Mouse (Mus musculus): Measurements from ENCODE around the gene Gpr155.
A peak's percentile ranks its signal among the peaks of the same experiment; 100 is the strongest.

Gene Gpr155

GRCm38 (mm10) chr2:73386356-73387046 is at the start of gene Gpr155:
Gene Gpr155, minus strand, starts transcription at chr2:73386572.
- DNase-seq (ENCODE audit: low read depth) = peak; percentile 90

- DNase-seq (ENCODE audit: low read depth) = no peak
Observed at GRCm38 (mm10) chr2:73435847-73436246, 49.5 kb upstream of the Gpr155 start.

- no peak for DNase-seq (ENCODE audit: low read depth)
Observed at GRCm38 (mm10) chr2:73431959-73432396, 45.6 kb upstream of the Gpr155 start.

DNA sequence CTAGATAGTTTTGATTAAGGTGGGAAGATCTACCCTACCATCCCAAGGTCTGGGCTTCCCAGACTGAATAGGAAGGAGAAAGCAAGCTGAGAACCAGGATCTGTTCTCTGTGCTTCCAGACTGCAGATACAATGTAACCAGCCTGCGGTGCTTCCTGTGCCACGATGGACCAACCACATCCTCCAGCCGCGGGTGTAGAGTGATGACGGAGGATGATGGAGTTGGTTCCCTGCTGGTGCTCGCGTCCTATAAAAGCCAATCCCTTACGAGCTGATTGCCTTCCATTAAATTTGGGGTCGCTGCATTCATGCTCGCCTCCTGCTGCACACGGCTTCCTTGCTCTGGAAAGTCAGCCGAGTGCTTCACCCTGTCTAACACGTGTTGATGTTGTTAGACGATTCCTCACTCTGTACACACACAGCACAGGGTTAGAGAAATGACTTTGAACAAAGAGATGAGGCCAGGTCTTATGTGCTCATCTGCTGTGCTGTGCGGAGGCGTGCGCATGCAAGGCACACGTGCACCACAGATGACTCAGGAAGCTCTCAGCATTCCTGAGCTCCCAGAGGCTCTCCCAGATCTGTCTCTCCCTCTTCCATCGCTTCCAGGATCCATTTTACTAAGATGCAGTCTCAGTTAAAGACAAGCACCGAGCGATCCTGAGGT is 42.6 kb upstream of the Gpr155 start:
- DNase-seq (ENCODE audit: low read depth) = no peak

DNA sequence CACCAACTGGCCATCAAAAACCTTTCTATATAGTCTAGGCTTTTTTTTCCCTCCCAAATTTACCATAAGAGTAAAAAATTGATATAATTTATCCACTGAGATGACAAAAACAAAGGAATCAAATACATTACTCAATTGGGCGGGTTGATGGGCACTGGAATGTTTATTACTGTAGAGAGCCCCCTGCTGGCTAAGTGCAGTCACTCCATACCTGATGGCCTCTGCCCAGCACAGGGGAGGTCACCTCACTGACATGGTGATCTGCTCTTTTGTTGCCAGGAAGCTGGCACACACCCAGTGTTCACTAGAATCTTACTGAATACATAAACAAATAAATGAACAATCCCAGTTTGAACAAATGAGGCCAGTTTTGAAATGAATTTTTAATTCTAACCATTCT is 40.9 kb upstream of the Gpr155 start:
- DNase-seq (ENCODE audit: low read depth) = no peak

- no peak for DNase-seq (ENCODE audit: low read depth)
Observed at GRCm38 (mm10) chr2:73425822-73426221, 39.5 kb upstream of the Gpr155 start.

DNA sequence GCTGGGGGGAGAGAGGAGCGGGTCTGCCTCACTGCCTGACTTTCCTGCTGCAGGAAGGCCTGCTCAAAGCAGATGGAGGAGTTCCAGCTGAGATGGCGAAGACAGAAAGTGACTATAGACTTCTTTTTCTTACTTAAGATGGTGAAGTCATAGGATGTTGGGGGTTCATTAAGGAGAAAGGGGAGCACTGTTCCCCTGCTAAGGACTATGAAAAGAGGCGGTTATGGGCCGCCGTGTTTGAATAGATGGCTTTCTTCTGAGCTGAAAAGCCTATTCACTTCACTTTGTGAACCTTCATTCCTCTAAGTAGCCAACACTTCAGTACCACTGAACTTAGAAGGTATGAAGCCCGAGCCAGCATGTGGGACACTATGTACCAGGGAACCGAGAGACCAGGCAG is 33.4 kb upstream of the Gpr155 start:
- no peak for DNase-seq (ENCODE audit: low read depth)

DNA sequence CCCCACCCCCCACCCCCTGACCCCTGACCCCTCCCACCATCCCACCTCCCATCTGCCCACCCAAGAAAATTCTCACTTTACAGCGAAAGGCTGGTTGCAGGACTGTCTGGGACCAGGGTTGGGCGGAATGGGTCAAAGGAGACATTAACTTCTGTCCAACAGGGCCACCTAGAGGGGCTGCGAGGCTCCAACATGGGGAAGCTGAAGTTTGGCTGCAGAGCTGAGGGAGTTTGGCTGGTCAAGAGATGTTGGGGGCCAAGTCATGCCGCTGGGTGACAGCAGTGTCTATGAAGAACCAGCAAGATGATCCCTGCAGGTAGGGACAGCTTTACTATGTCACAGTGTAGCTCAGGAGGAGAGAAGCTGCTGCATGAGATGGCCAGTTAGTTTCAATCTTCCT is 32.9 kb upstream of the Gpr155 start:
- no peak for DNase-seq (ENCODE audit: low read depth)

DNA sequence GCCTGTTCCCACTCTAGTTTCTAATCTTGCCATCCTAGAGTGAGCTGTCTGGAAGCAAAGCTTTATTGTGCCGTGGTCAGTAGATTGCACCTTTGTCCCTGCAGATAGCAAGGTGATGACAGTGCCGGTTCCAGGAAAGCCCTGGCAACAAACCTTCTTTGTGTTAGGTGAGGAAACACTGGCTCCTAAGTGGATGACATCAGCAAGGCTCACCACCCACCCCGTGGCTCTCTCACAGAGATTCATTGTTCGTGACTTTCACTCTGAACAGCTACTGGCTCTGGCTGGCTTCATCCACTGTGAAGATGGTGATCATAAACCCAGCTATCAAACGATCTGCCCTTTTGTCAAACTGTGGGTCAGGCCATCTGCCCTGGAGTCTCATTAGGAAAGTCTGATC is 29.5 kb upstream of the Gpr155 start:
- no peak for DNase-seq (ENCODE audit: low read depth)

GRCm38 (mm10) chr2:73410076-73410475 is 23.7 kb upstream of the Gpr155 start:
- DNase-seq (ENCODE audit: low read depth) = no peak

- DNase-seq (ENCODE audit: low read depth) = no peak
Observed at GRCm38 (mm10) chr2:73407662-73408061, 21.3 kb upstream of the Gpr155 start.

DNA sequence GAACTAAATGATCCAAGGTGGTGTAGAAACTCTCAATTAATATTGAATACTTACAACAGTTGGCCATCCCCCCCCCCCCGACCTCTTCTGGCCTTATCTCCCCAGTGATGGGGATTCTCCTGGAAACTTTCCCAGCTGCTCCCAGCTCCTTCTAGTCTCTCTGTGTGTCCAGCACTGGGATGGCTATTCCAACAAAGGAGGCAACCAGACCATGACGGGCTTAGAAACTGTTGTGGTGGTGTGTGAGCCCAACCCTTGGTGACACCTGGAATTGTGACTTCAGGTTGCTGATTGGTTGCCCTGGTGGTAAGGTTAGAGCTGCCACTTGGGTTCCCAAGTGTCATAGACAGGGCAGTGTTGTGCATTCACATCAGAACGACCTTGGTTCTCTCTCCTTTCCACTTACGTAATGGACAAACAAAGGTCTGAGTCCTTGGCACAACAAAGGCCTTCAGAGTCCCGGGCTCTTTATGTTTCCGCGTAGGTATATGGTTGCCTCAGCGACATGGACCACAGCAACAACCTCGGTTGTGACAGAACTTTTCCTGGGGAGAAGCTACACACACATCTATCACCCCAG is 20.1 kb upstream of the Gpr155 start:
- no peak for DNase-seq (ENCODE audit: low read depth)

DNA sequence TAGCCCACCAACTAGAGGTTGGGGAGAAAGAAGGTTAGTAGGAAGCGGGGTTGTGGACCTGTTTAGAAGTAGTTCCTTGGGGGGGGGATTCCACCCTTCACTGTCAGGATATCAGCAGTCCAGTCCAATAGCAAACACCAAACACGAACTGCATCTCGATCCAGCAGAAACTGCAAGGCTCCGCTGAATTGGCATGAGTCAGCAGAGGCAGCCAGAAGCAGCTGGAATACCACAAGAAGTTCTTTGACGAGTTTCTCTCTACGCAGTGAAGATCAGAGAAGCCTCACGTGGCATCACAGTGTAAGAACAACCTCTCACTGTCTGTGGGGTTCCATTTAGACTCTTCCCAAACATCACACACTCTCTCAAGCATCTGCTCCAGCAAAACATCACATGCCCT is 18.6 kb upstream of the Gpr155 start:
- DNase-seq (ENCODE audit: low read depth) = no peak

GRCm38 (mm10) chr2:73404442-73404841 is 18.1 kb upstream of the Gpr155 start:
- DNase-seq (ENCODE audit: low read depth) = no peak

DNA sequence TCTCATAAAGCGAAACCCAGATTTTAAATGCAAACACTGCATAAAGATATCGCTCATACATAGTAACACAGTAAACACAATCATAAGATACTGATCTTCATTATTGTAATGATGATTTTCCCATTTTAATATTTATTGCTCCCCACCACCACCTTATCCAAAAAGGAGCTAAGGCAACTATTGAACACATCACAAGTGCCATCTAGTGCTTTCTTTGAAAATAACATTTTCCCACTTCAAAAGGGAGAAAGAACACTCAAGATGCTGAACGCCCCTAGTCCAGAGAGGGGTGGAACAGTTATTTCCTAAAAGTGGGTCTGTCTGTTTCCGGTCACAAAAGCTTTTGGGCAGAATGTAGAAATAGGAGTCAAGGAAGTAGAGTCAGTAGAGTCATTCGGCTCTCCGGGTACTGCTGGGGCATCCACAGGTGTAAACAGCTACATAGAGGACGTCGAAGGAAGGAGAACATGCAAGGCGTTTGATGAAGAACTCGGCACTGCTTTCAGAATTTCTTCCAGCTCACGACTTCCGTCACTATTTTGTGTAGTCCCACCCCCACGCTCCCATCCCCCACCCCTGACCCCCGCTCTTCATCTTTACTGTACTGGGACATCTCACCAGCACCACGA is 17.1 kb upstream of the Gpr155 start:
- DNase-seq (ENCODE audit: low read depth) = no peak

GRCm38 (mm10) chr2:73401689-73402088 is 15.3 kb upstream of the Gpr155 start:
- DNase-seq (ENCODE audit: low read depth) = no peak

- DNase-seq (ENCODE audit: low read depth) = no peak
Observed at GRCm38 (mm10) chr2:73397476-73397875, 11.1 kb upstream of the Gpr155 start.

GRCm38 (mm10) chr2:73396828-73397325 is 10.5 kb upstream of the Gpr155 start:
- DNase-seq (ENCODE audit: low read depth) = no peak

- DNase-seq (ENCODE audit: low read depth) = no peak
Observed at GRCm38 (mm10) chr2:73395516-73395915, 9.1 kb upstream of the Gpr155 start.

DNA sequence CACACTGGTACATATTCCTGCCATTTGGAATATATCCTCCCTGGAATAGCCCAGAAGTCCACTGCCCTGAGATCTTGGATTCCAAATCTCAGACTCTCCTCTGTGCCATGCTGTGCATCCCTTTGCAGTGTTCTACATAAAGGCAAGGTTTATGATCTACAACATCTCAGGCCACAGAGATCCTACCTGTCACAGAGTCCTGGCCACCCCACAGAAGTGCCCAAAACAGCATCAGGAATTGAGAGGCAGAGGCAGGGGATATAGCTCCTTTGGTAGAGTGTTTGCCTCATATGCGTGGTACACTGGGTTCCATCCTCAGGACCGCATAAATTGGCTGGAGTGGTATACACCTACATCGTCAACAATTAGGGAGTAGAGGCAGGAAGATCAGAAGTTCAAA is 8.1 kb upstream of the Gpr155 start:
- no peak for DNase-seq (ENCODE audit: low read depth)

GRCm38 (mm10) chr2:73392772-73393171 is 6.4 kb upstream of the Gpr155 start:
- DNase-seq (ENCODE audit: low read depth) = no peak

- DNase-seq (ENCODE audit: low read depth) = no peak
Observed at GRCm38 (mm10) chr2:73389951-73390350, 3.6 kb upstream of the Gpr155 start.

- no peak for DNase-seq (ENCODE audit: low read depth)
Observed at GRCm38 (mm10) chr2:73387806-73388205, 1.4 kb upstream of the Gpr155 start.

Data from fibroblast of lung, adult 2 months (primary cell).